Mouse (Mus musculus) limb, embryonic 14.5 days (tissue): ENCODE data around the gene Arhgap42. TPM values are rescaled to one million over a fixed set of nuclear protein-coding genes. Genes with fewer than 3 reads are reported as not detected.
A peak's percentile ranks its signal among the peaks of the same experiment; 100 is the strongest.

Source experiments
- ATAC-seq: fragments of 200-750 bp; cut with Nextera tagmentation; 2 replicates; pipeline ENCODE4 v1.8.0; 2017; ENCODE audit warnings: low read depth, moderate number of reproducible peaks, moderate TSS enrichment; ENCODE audit not compliant: low FRiP score
- DNase-seq: peaks from one replicate; pipeline ENCODE4 v3.0.0-alpha.2; 2015; ENCODE audit warnings: low spot score
- H3K27ac ChIP-seq: fragments of 300-500 bp; sonication (generic); replicated peaks from 2 replicates; pipeline ENCODE4 v1.5.1; 2014; ENCODE audit warnings: low read depth, mild to moderate bottlenecking, low read length, moderate library complexity, mixed read lengths
- H3K27me3 ChIP-seq: fragments of 300-500 bp; sonication (generic); 2 replicates; pipeline ENCODE4 v1.6.1; 2014; ENCODE audit warnings: low read length, mixed read lengths; ENCODE audit not compliant: control insufficient read depth, insufficient read depth
- H3K36me3 ChIP-seq: fragments of 300-500 bp; sonication (generic); 2 replicates; pipeline ENCODE4 v1.6.1; 2014; ENCODE audit warnings: mild to moderate bottlenecking, low read length, moderate library complexity, mixed read lengths; ENCODE audit not compliant: control insufficient read depth, insufficient read depth
- H3K4me1 ChIP-seq: fragments of 300-500 bp; sonication (generic); 2 replicates; pipeline ENCODE4 v1.6.1; 2014; ENCODE audit warnings: antibody characterized with exemption, low read length, mixed read lengths; ENCODE audit not compliant: control insufficient read depth, insufficient read depth
- H3K4me2 ChIP-seq: fragments of 300-500 bp; sonication (generic); replicated peaks from 2 replicates; pipeline ENCODE4 v1.6.1; 2014; ENCODE audit warnings: low read depth, mild to moderate bottlenecking, low read length, moderate library complexity; ENCODE audit not compliant: severe bottlenecking
- H3K4me3 ChIP-seq: fragments of 300-500 bp; sonication (generic); replicated peaks from 2 replicates; pipeline ENCODE4 v1.5.1; 2014; ENCODE audit warnings: low read length
- H3K9ac ChIP-seq: fragments of 300-500 bp; sonication (generic); 2 replicates; pipeline ENCODE4 v1.6.1; 2014; ENCODE audit warnings: mild to moderate bottlenecking, low read depth, low read length, moderate library complexity; ENCODE audit not compliant: severe bottlenecking
- H3K9me3 ChIP-seq: fragments of 300-500 bp; sonication (generic); 2 replicates; pipeline ENCODE4 v1.6.1; 2016; ENCODE audit warnings: low read length; ENCODE audit not compliant: control insufficient read depth
- POLR2A ChIP-seq: fragments of 200-500 bp; IDR thresholded peaks from 2 replicates; pipeline ENCODE4 v1.8.0; 2012; ENCODE audit warnings: inconsistent platforms, mild to moderate bottlenecking, moderate library complexity, borderline replicate concordance; ENCODE audit not compliant: insufficient read depth, insufficient read length; ENCODE audit errors: extremely low read depth
- WGBS: fragments of 180-500 bp; shearing (Covaris S2); extraction: QIAGEN DNeasy Blood & Tissue Kit; methylation state at CpG from one replicate; pipeline ENCODE4 v1.1.7; 2014; 5-methylcytosine and 5-hydroxymethylcytosine counted together
- polyA plus RNA-seq, 2 experiments: library from polyadenylated mRNA; depleted of rRNA in 1 of 2; stranded (reverse) in 1 of 2; unstranded in 1 of 2; fragments of >200 nt; fragmentation: Nextera tagmentation in 1 of 2; extraction: Ambion mirVana in 1 of 2; gene quantifications; 2 replicates each; pipeline versions ENCODE4 v1.2.1 to v1.2.3; 2012 to 2014

Gene Arhgap42
- polyA plus RNA-seq, 2 experiments, result 21.3 to 40.5 TPM

DNA sequence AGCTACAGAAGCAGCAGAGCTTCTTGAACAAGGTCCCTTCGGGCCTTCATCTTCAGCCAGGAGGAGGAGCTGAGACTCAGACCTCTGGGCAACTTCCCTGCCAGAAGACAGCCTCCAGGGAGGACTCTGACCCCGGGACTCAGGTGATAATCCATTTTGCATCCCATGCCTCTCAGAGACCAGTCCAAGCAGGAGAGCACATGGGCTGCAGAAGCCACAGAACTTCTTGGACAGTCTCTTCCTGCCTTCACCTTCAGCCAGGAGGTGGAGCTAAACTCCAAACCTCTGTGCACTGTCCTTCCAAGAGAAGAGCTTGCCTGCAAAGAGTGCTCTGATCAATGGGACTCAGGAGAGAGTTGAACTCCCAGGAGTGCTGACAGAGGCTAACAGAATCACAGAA, 155.5 kb downstream of the Arhgap42 start:
- Histone ChIP-seq H3K9ac (no peak overlapping the region), H3K4me2 (no peak overlapping the region), H3K4me3 (no peak overlapping the region), H3K9me3 (no peaks in the 10 kb centered on the region), H3K27me3 (no peaks in the 10 kb centered on the region), H3K36me3 (no peaks in the 10 kb centered on the region), H3K27ac (no peak overlapping the region), H3K4me1 (no peaks in the 10 kb centered on the region)
- WGBS, result 81% methylated on average over 2 of the region's 2 CpGs
- no peak for TF ChIP-seq POLR2A
- no peak for DNase-seq
- no peak for ATAC-seq

DNA sequence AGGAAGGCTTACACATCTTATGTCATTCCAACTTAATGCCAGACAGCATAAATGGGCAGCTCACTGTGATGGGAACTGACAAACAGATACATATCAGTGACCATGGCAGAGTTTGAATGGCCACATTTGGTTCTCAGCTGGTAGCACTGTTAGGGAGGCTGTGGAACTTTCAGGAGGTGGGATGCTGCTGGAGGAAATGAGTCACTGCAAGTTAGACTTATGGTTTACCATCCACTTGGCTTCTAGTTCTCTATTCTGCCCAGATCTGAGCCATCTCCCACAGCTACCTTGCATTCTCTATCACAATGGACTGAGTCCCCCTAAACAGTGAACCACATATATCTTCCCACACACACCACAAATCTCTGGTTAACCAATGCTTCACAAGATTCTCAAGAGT, 186.0 kb downstream of the Arhgap42 start:
- Histone ChIP-seq H3K27me3 (no peaks in the 10 kb centered on the region), H3K4me1 (peaks cover 4% of the 10 kb centered on the region; the same call in 1 of the 2 replicates), H3K9ac (no peak overlapping the region), H3K27ac (no peak overlapping the region), H3K4me2 (no peak overlapping the region), H3K4me3 (no peak overlapping the region), H3K36me3 (peaks cover 6% of the 10 kb centered on the region; the same call in 1 of the 2 replicates), H3K9me3 (no peaks in the 10 kb centered on the region)
- TF ChIP-seq POLR2A, result no peak
- ATAC-seq (no peak), DNase-seq (no peak)

DNA sequence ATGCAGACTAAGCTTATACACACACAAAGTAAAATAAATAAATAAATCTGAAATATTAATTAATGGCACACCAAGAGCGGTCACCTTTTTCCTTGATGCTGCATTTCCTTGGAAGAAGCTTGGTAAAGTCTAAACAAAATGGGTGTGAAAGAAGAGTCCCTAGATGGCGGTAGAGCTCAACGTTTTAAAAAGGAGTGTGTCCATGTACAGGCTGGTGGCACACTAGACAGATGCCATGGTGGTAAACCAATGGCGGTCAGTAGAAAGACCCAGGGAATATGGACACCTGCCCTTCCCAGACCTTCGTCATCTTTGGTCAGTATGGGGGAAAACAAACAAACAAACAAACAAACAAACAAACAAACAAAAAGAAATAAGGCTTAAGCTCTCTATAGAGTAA, 187.7 kb downstream of the Arhgap42 start:
- H3K27me3 ChIP-seq, result no peaks in the 10 kb centered on the region
- WGBS, result 43% methylated on average over 5 of the region's 5 CpGs
- no peak overlapping the region for H3K9ac ChIP-seq
- H3K9me3 ChIP-seq, result no peaks in the 10 kb centered on the region
- ATAC-seq (peak; percentile 53), DNase-seq (peak; percentile 62)
- H3K4me2 ChIP-seq, result no peak overlapping the region
- H3K36me3 ChIP-seq, result peaks cover 3% of the 10 kb centered on the region; the same call in 1 of the 2 replicates
- no peak for TF ChIP-seq POLR2A
- peaks cover 4% of the 10 kb centered on the region; the same call in 1 of the 2 replicates for H3K4me1 ChIP-seq
- no peak overlapping the region for H3K27ac ChIP-seq
- H3K4me3 ChIP-seq, result no peak overlapping the region

GRCm38 (mm10) chr9:9049202-9049601, 189.7 kb downstream of the Arhgap42 start:
- no peak for ATAC-seq
- DNase-seq, result peak; percentile 73
- Histone ChIP-seq H3K27me3 (no peaks in the 10 kb centered on the region), H3K9ac (no peak overlapping the region), H3K4me2 (no peak overlapping the region), H3K4me1 (peaks cover 4% of the 10 kb centered on the region; the same call in 1 of the 2 replicates), H3K4me3 (no peak overlapping the region), H3K27ac (no peak overlapping the region), H3K36me3 (peaks cover 9% of the 10 kb centered on the region; the same call in 1 of the 2 replicates), H3K9me3 (no peaks in the 10 kb centered on the region)
- TF ChIP-seq POLR2A, result no peak
- WGBS, result 64% methylated on average over 3 of the region's 3 CpGs

DNA sequence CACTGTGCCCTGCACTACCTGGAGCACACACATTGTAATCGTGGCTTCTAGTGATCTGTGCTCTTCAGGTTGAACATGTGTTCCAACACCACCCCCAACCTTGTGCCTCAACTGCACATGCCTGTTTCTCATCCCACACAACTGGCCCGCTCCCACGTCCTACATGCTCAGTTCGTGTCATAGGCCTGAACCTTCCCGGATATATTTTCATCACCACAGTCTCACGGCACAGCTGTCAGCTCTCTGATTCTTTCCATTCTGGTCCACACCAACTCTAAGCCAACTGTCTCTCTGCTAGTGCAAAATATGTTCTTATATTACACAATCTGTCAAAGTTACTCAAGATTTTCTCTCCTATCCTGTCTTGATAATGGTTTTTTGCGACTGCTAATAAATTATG, 197.9 kb downstream of the Arhgap42 start:
- Histone ChIP-seq H3K4me3 (no peak overlapping the region), H3K4me1 (no peaks in the 10 kb centered on the region), H3K9me3 (no peaks in the 10 kb centered on the region), H3K36me3 (0 out of 2 replicates have a peak, but pooled peaks cover 7% of the 10 kb centered on the region), H3K9ac (no peak overlapping the region), H3K27ac (no peak overlapping the region), H3K27me3 (no peaks in the 10 kb centered on the region), H3K4me2 (no peak overlapping the region)
- DNase-seq (no peak), ATAC-seq (no peak)
- TF ChIP-seq POLR2A, result no peak
- 93% methylated on average over 7 of the region's 7 CpGs for WGBS
